Comparison of ENCODE assay signal across 18 mouse cellular contexts in the genomic region with DNA sequence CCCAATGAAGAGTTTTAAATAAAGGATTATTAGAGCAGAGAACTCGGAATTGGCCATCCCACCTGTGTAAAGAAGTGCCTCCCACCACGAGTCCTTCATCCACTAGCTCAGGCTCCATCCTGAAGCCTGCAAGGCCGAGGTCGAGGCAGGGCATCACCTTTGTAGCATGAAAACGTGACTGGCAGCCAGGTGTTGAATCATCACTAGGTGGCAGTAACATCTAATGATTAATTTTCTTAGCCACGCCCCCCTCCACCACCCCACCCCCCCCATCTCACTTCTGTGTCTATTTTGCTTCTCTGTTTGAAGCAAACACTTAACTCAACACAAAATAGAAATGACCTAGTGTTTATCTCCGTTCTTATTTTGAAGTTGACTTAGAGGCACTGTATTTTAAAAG.
DNase-seq lines count a peak whose midpoint lies in the region; ATAC-seq and TF ChIP-seq lines count a peak whose summit lies in the region.
"Had no signal": no experiment of that assay in that cellular context is flagged by ENCODE, and none has a peak within 500 bp of the region (broad histone marks: within the 10 kb centered on the region; RNA-seq: fewer than 3 reads in every experiment).

No protein-coding gene starts in this region.

- WGBS in kidney, embryonic 14.5 days, result 38% methylated on average over 7 of the region's 7 CpGs

- TF ChIP-seq POLR2A in bone marrow macrophage, adult 2 months (IDR thresholded peaks at IDR 0.05; ENCODE audit: borderline replicate concordance, low read depth, low read length), result no peak

- no peak for TF ChIP-seq CTCF in bone marrow macrophage, adult 2 months (IDR thresholded peaks at IDR 0.05; ENCODE audit: low read depth, low read length)

- H3K4me2 ChIP-seq in kidney, embryonic 14.5 days (replicated peaks; ENCODE audit: low read depth, low read length), result no peak overlapping the region
- H3K4me2 ChIP-seq: forebrain, embryonic 15.5 days; heart, embryonic 11.5 days; lung, embryonic 15.5 days; midbrain, embryonic 12.5 days; neural tube, embryonic 12.5 days had no signal

- DNase-seq in kidney, adult 9 months, result peak; percentile 17
- DNase-seq in lung, postnatal 36 days, result peak; percentile 16
- no peak for DNase-seq in lung, postnatal 10 days
- DNase-seq in splenic B cell, adult 2 months (ENCODE audit: low read depth, low spot score), result peak; percentile 5
- no peak for DNase-seq in cerebellum, postnatal 4 days (ENCODE audit: low spot score in 2 of 2)
- DNase-seq: cerebellum, adult 18-20 months; embryo, embryonic 11 days; heart, postnatal 4 days; left cerebral cortex, postnatal 4 days; spleen, adult 18-20 months had no signal

- no peaks in the 10 kb centered on the region for H3K4me1 ChIP-seq in kidney, embryonic 14.5 days (ENCODE audit: control insufficient read depth, insufficient read depth, low read length)
- peaks cover 4% of the 10 kb centered on the region for H3K4me1 ChIP-seq in bone marrow macrophage, adult 2 months (ENCODE audit: control insufficient read depth, insufficient read depth, low read length)
- H3K4me1 ChIP-seq: lung, embryonic 15.5 days; neural tube, embryonic 12.5 days had no signal

- H3K9me3 ChIP-seq in kidney, embryonic 14.5 days (ENCODE audit: control insufficient read depth, low read length), result no peaks in the 10 kb centered on the region
- H3K9me3 ChIP-seq: forebrain, embryonic 15.5 days; lung, embryonic 15.5 days; midbrain, embryonic 12.5 days; neural tube, embryonic 12.5 days had no signal

- no peaks in the 10 kb centered on the region for H3K27me3 ChIP-seq in kidney, embryonic 14.5 days (ENCODE audit: control insufficient read depth, insufficient read depth, low read length)
- no peaks in the 10 kb centered on the region for H3K27me3 ChIP-seq in splenic B cell, adult 2 months (ENCODE audit: control insufficient read depth, insufficient read depth, low read length, poor library complexity, severe bottlenecking)
- H3K27me3 ChIP-seq: lung, embryonic 15.5 days; midbrain, embryonic 12.5 days; neural tube, embryonic 12.5 days had no signal

- no peak overlapping the region for H3K27ac ChIP-seq in kidney, embryonic 14.5 days (ENCODE audit: low read depth, low read length)
- peak overlapping the region; percentile 6; the same call in 1 of the 2 replicates for H3K27ac ChIP-seq in bone marrow macrophage, adult 2 months (ENCODE audit: insufficient read depth, low read depth, low read length)
- H3K27ac ChIP-seq: forebrain, embryonic 15.5 days; lung, embryonic 15.5 days; midbrain, embryonic 12.5 days; neural tube, embryonic 12.5 days had no signal

- no peak overlapping the region for H3K4me3 ChIP-seq in kidney, embryonic 14.5 days (ENCODE audit: low read length)
- H3K4me3 ChIP-seq in bone marrow macrophage, adult 2 months (ENCODE audit: insufficient read depth, low read length), result no peak overlapping the region
- H3K4me3 ChIP-seq: forebrain, embryonic 15.5 days; lung, embryonic 15.5 days; midbrain, embryonic 12.5 days; neural tube, embryonic 12.5 days had no signal

- ATAC-seq in kidney, embryonic 14.5 days (ENCODE audit: low FRiP score, low TSS enrichment), result no peak
- ATAC-seq in cerebellum, adult (ENCODE audit: insufficient number of reproducible peaks, low FRiP score, low TSS enrichment), result no peak
- ATAC-seq: forebrain, embryonic 15.5 days had no signal

- no peaks in the 10 kb centered on the region for H3K36me3 ChIP-seq in kidney, embryonic 14.5 days (ENCODE audit: control insufficient read depth, insufficient read depth, low read length)
- H3K36me3 ChIP-seq in splenic B cell, adult 2 months (ENCODE audit: control insufficient read depth, insufficient read depth, low read length, poor library complexity, severe bottlenecking), result no peaks in the 10 kb centered on the region
- H3K36me3 ChIP-seq: forebrain, embryonic 15.5 days; lung, embryonic 15.5 days; midbrain, embryonic 12.5 days; neural tube, embryonic 12.5 days had no signal

- no peak overlapping the region for H3K9ac ChIP-seq in kidney, embryonic 14.5 days (ENCODE audit: low read depth, low read length)
- H3K9ac ChIP-seq: forebrain, embryonic 15.5 days; lung, embryonic 15.5 days; midbrain, embryonic 12.5 days; neural tube, embryonic 12.5 days had no signal

Comparison
In these comparisons a context has a peak if more than half of its experiments do, and no peak if none do; other contexts are left out.
1. DNase-seq: peak in kidney, adult 9 months (single experiment), lung, postnatal 36 days (single experiment) and splenic B cell, adult 2 months (single experiment); none in lung, postnatal 10 days (single experiment) and cerebellum, postnatal 4 days (0 of 2).